Mouse (Mus musculus): ENCODE data around the gene Eef2k. TPM values are rescaled to one million over a fixed set of nuclear protein-coding genes. Genes with fewer than 3 reads are reported as not detected.

The Eef2k gene
- total and polyA plus RNA-seq, 2 experiments from 2014 or later, result 31.1 to 42.0 TPM

DNA sequence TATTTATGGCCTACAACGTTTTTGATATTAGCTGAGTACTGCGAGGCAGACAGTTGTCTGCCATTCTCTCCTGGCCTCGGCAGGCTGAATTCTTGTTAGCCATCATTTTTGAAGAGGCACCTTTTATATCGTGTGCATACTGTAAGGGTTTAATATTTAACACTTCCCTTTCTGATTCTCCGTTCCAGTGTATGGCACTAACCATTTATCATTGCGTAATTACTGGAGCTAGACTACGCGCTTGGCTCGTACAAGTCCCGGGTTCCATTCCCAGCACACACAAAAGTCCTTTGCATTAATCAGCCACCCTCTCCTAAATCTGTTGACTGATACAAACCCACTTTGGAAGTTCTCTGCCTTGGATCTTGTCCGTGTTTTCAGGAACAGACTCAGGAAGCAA, 17.2 kb downstream of the Eef2k start:
- H3K36me3 ChIP-seq (ENCODE audit: insufficient read depth, low read length), result 0 out of 2 replicates have a peak, but pooled peaks cover 2% of the 10 kb centered on the region

DNA sequence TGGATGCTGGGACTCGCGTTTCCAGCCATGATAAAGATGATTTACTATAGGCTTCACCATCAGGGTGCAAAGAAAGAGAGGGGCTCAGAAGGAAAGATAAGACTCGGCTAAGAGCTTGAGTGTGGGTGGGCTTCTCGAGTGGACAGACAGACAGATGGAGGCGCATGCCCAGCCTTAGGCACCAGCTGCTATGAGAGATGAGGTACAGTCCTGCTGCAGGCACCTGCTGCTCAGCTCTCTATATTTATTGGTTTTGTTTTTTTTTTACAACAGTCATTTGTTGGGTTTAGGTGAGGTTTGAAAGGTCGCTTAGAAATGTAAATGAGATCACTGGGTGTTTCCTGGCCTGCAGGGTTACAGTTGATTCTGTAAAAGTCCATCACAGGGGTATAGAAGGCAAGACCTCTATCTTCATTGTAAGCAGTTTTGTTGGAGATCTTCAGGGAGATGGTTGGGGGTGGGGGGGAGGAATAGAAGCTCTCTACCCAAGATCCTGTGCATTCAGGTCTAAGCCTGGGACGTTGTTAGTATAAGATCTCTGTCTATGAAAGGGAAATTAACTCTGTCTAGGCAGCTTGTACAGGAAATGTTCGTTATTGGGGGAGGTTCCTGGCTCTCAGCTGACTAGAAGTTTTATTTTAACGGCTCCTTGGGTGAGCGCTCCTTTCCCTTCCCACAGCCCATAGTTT, 18.3 kb downstream of the Eef2k start:
- 0 out of 2 replicates have a peak, but pooled peaks cover 2% of the 10 kb centered on the region for H3K36me3 ChIP-seq (ENCODE audit: insufficient read depth, low read length)
- DNase-seq (ENCODE audit: low spot score) (no peak), ATAC-seq (ENCODE audit: low FRiP score) (no peak)
- no peaks in the 10 kb centered on the region for H3K9me3 ChIP-seq (ENCODE audit: low read length)
- no peak overlapping the region for H3K27ac ChIP-seq (ENCODE audit: low read depth, low read length)
- H3K9ac ChIP-seq (replicated peaks; ENCODE audit: low read length, poor library complexity, severe bottlenecking), result no peak overlapping the region
- no peak overlapping the region for H3K4me3 ChIP-seq (ENCODE audit: low read depth, low read length)
- peaks cover 2% of the 10 kb centered on the region; the same call in 1 of the 2 replicates for H3K4me1 ChIP-seq (ENCODE audit: insufficient read depth, low read length)
- no peak overlapping the region for H3K4me2 ChIP-seq (ENCODE audit: low read depth, low read length, poor library complexity, severe bottlenecking)
- H3K27me3 ChIP-seq (ENCODE audit: insufficient read depth, low read length), result no peaks in the 10 kb centered on the region
- TF ChIP-seq CTCF (IDR thresholded peaks at IDR 0.05), result no peak
- WGBS, result 57% methylated on average over 10 of the region's 10 CpGs

More for the DNA sequence above, 17.2 kb downstream of the Eef2k start:
- Histone ChIP-seq H3K27ac (ENCODE audit: low read depth, low read length) (no peak overlapping the region), H3K9me3 (ENCODE audit: low read length) (no peaks in the 10 kb centered on the region), H3K4me2 (ENCODE audit: low read depth, low read length, poor library complexity, severe bottlenecking) (no peak overlapping the region), H3K9ac (replicated peaks; ENCODE audit: low read length, poor library complexity, severe bottlenecking) (no peak overlapping the region), H3K27me3 (ENCODE audit: insufficient read depth, low read length) (no peaks in the 10 kb centered on the region), H3K4me1 (ENCODE audit: insufficient read depth, low read length) (peaks cover 2% of the 10 kb centered on the region; the same call in 1 of the 2 replicates), H3K4me3 (ENCODE audit: low read depth, low read length) (no peak overlapping the region)
- WGBS, result 91% methylated on average over 11 of the region's 11 CpGs
- no peak for TF ChIP-seq CTCF (IDR thresholded peaks at IDR 0.05)
- ATAC-seq (ENCODE audit: low FRiP score) (no peak), DNase-seq (ENCODE audit: low spot score) (no peak)

GRCm38 (mm10) chr7:120861488-120862047, 18.9 kb downstream of the Eef2k start:
- Histone ChIP-seq H3K27me3 (ENCODE audit: insufficient read depth, low read length) (no peaks in the 10 kb centered on the region), H3K9me3 (ENCODE audit: low read length) (no peaks in the 10 kb centered on the region), H3K4me2 (ENCODE audit: low read depth, low read length, poor library complexity, severe bottlenecking) (no peak overlapping the region), H3K27ac (ENCODE audit: low read depth, low read length) (no peak overlapping the region), H3K4me1 (ENCODE audit: insufficient read depth, low read length) (peaks cover 2% of the 10 kb centered on the region; the same call in 1 of the 2 replicates), H3K36me3 (ENCODE audit: insufficient read depth, low read length) (0 out of 2 replicates have a peak, but pooled peaks cover 2% of the 10 kb centered on the region), H3K9ac (replicated peaks; ENCODE audit: low read length, poor library complexity, severe bottlenecking) (no peak overlapping the region), H3K4me3 (ENCODE audit: low read depth, low read length) (no peak overlapping the region)
- 63% methylated on average over 2 of the region's 2 CpGs for whole genome bisulfite sequencing
- DNase-seq (ENCODE audit: low spot score) (no peak), ATAC-seq (ENCODE audit: low FRiP score) (no peak)
- TF ChIP-seq CTCF (IDR thresholded peaks at IDR 0.05), result no peak

GRCm38 (mm10) chr7:120862196-120862595, 19.6 kb downstream of the Eef2k start:
- no peak overlapping the region for H3K27ac ChIP-seq (ENCODE audit: low read depth, low read length)
- ATAC-seq (ENCODE audit: low FRiP score) (no peak), DNase-seq (ENCODE audit: low spot score) (no peak)
- no peak overlapping the region for H3K4me3 ChIP-seq (ENCODE audit: low read depth, low read length)
- TF ChIP-seq CTCF (IDR thresholded peaks at IDR 0.05), result no peak
- H3K9me3 ChIP-seq (ENCODE audit: low read length), result no peaks in the 10 kb centered on the region
- H3K27me3 ChIP-seq (ENCODE audit: insufficient read depth, low read length), result no peaks in the 10 kb centered on the region
- peaks cover 2% of the 10 kb centered on the region; the same call in 1 of the 2 replicates for H3K4me1 ChIP-seq (ENCODE audit: insufficient read depth, low read length)
- WGBS, result 26% methylated on average over 3 of the region's 3 CpGs
- H3K36me3 ChIP-seq (ENCODE audit: insufficient read depth, low read length), result 0 out of 2 replicates have a peak, but pooled peaks cover 2% of the 10 kb centered on the region
- H3K4me2 ChIP-seq (ENCODE audit: low read depth, low read length, poor library complexity, severe bottlenecking), result no peak overlapping the region
- H3K9ac ChIP-seq (replicated peaks; ENCODE audit: low read length, poor library complexity, severe bottlenecking), result no peak overlapping the region

DNA sequence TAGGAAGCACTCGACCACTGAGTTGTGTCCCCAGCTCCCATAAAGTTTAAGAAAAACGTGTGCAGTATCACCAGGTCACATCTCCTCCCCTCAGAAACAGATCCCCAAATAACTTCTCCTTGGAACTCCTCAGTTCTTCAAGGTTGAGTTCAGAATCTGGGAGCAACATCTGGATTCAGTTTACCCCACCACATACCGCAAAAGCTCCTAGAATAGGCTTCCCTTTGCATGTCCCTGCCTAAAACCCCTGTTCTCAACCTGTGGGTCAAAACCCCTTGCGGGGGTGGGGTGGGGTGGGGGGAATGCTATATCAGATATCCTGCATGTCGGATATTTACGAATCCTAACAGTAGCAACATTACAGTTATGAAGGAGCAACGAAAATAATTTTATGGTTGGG, 20.0 kb downstream of the Eef2k start:
- Histone ChIP-seq H3K4me1 (ENCODE audit: insufficient read depth, low read length) (peaks cover 2% of the 10 kb centered on the region; the same call in 1 of the 2 replicates), H3K36me3 (ENCODE audit: insufficient read depth, low read length) (0 out of 2 replicates have a peak, but pooled peaks cover 2% of the 10 kb centered on the region), H3K27ac (ENCODE audit: low read depth, low read length) (no peak overlapping the region), H3K9me3 (ENCODE audit: low read length) (no peaks in the 10 kb centered on the region), H3K9ac (replicated peaks; ENCODE audit: low read length, poor library complexity, severe bottlenecking) (no peak overlapping the region), H3K4me2 (ENCODE audit: low read depth, low read length, poor library complexity, severe bottlenecking) (no peak overlapping the region), H3K27me3 (ENCODE audit: insufficient read depth, low read length) (no peaks in the 10 kb centered on the region), H3K4me3 (ENCODE audit: low read depth, low read length) (no peak overlapping the region)
- no peak for DNase-seq (ENCODE audit: low spot score)
- 65% methylated on average over 7 of the region's 7 CpGs for WGBS
- no peak for ATAC-seq (ENCODE audit: low FRiP score)
- no peak for TF ChIP-seq CTCF (IDR thresholded peaks at IDR 0.05)

DNA sequence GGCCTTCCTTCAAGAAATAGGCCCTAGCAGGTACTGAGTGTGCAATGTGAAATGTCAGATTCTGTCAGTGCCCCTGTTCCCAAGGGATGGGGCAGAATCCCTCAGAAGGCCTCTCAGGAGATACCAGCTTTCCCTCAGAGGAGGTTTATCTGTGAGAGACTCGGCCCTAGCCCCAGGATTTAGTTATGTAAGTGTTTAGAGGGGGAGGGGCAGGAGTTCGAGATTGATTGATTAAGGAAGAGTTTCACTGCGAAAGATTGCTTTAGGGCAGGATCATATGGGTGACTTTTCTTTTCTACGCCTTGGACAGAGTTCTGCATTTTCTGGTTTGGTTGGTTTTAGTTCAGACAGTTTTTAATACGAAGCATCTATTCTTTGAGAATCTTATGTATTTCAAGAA, 20.8 kb downstream of the Eef2k start:
- H3K4me3 ChIP-seq (ENCODE audit: low read depth, low read length), result no peak overlapping the region
- 0 out of 2 replicates have a peak, but pooled peaks cover 2% of the 10 kb centered on the region for H3K36me3 ChIP-seq (ENCODE audit: insufficient read depth, low read length)
- DNase-seq (ENCODE audit: low spot score), result no peak
- H3K4me2 ChIP-seq (ENCODE audit: low read depth, low read length, poor library complexity, severe bottlenecking), result no peak overlapping the region
- no peaks in the 10 kb centered on the region for H3K27me3 ChIP-seq (ENCODE audit: insufficient read depth, low read length)
- no peak for ATAC-seq (ENCODE audit: low FRiP score)
- H3K9me3 ChIP-seq (ENCODE audit: low read length), result no peaks in the 10 kb centered on the region
- H3K4me1 ChIP-seq (ENCODE audit: insufficient read depth, low read length), result peaks cover 2% of the 10 kb centered on the region; the same call in 1 of the 2 replicates
- 60% methylated on average over 5 of the region's 5 CpGs for WGBS
- no peak for TF ChIP-seq CTCF (IDR thresholded peaks at IDR 0.05)
- no peak overlapping the region for H3K27ac ChIP-seq (ENCODE audit: low read depth, low read length)
- no peak overlapping the region for H3K9ac ChIP-seq (replicated peaks; ENCODE audit: low read length, poor library complexity, severe bottlenecking)
